Mouse (Mus musculus) limb, embryonic 11.5 days (tissue): ENCODE data around the gene Bmpr1b. TPM values are rescaled to one million over a fixed set of nuclear protein-coding genes. Genes with fewer than 3 reads are reported as not detected.
A peak's percentile ranks its signal among the peaks of the same experiment; 100 is the strongest.
"Not testable (repeated sequence)": the region's sequence is repeated elsewhere in the genome, so short reads cannot be mapped to it uniquely, and the experiment has no call there.

ENCODE experiments used
- ATAC-seq: fragments of 200-750 bp; cut with Nextera tagmentation; 2 replicates; pipeline ENCODE4 v1.8.0; 2017; ENCODE audit warnings: low read depth; ENCODE audit not compliant: insufficient number of reproducible peaks, low FRiP score, low TSS enrichment
- DNase-seq: peaks from one replicate; pipeline ENCODE4 v3.0.0-alpha.2; 2015; ENCODE audit warnings: low spot score
- H3K27ac ChIP-seq: fragments of 300-500 bp; sonication (generic); replicated peaks from 2 replicates; pipeline ENCODE4 v1.5.1; 2014; ENCODE audit warnings: low read depth, mild to moderate bottlenecking, low read length
- H3K27me3 ChIP-seq: fragments of 300-500 bp; sonication (generic); 2 replicates; pipeline ENCODE4 v1.6.1; 2014; ENCODE audit warnings: mild to moderate bottlenecking, low read length, mixed read lengths; ENCODE audit not compliant: control insufficient read depth, insufficient read depth
- H3K36me3 ChIP-seq: fragments of 300-500 bp; sonication (generic); 2 replicates; pipeline ENCODE4 v1.6.1; 2014; ENCODE audit warnings: mild to moderate bottlenecking, low read length, moderate library complexity, mixed read lengths; ENCODE audit not compliant: control insufficient read depth, insufficient read depth
- H3K4me1 ChIP-seq: fragments of 300-500 bp; sonication (generic); 2 replicates; pipeline ENCODE4 v1.6.1; 2014; ENCODE audit warnings: low read length, mixed read lengths; ENCODE audit not compliant: control insufficient read depth, insufficient read depth
- H3K4me2 ChIP-seq: fragments of 300-500 bp; sonication (generic); 2 replicates; pipeline ENCODE4 v1.6.1; 2014; ENCODE audit warnings: low read depth, mild to moderate bottlenecking, moderate library complexity; ENCODE audit not compliant: severe bottlenecking
- H3K4me3 ChIP-seq: fragments of 300-500 bp; sonication (generic); 2 replicates; pipeline ENCODE4 v1.5.1; 2014; ENCODE audit warnings: low read depth, low read length
- H3K9ac ChIP-seq: fragments of 300-500 bp; sonication (generic); 2 replicates; pipeline ENCODE4 v1.6.1; 2014; ENCODE audit warnings: mild to moderate bottlenecking, low read length
- H3K9me3 ChIP-seq: fragments of 300-500 bp; sonication (generic); 2 replicates; pipeline ENCODE4 v1.6.1; 2016; ENCODE audit warnings: low read length; ENCODE audit not compliant: control insufficient read depth
- WGBS: fragments of 180-500 bp; shearing (Covaris S2); extraction: QIAGEN DNeasy Blood & Tissue Kit; methylation state at CpG from one replicate; pipeline ENCODE4 v1.1.7; 2014; 5-methylcytosine and 5-hydroxymethylcytosine counted together
- polyA plus RNA-seq: library from polyadenylated mRNA; unstranded; fragments of >200 nt; fragmentation: Nextera tagmentation; extraction: Ambion mirVana; gene quantifications from 2 replicates; pipeline ENCODE4 v1.2.1, GENCODE M21; 2014

The Bmpr1b gene
- 12.0 and 12.2 TPM in 2 replicates for polyA plus RNA-seq

- Histone ChIP-seq H3K36me3 (no peaks in the 10 kb centered on the region), H3K4me2 (peak within 1 kb of the TSS; percentile 80), H3K9ac (peak within 1 kb of the TSS; percentile 85), H3K4me1 (no peaks in the 10 kb centered on the region), H3K27me3 (peaks cover 7% of the 10 kb centered on the region; the same call in 1 of the 2 replicates), H3K4me3 (peak within 1 kb of the TSS; percentile 63), H3K9me3 (no peaks in the 10 kb centered on the region), H3K27ac (peak within 1 kb of the TSS; percentile 57; the same call in 1 of the 2 replicates)
- DNase-seq (peak; percentile 89), ATAC-seq (peak; percentile 76)
- under 1% methylated on average over 64 of the region's 65 CpGs for WGBS
These were observed at the start of gene Bmpr1b for GRCm38 (mm10) chr3:142168863-142169521. Bmpr1b (minus strand) TSS chr3:142169425.

- Histone ChIP-seq H3K36me3 (no peaks in the 10 kb centered on the region), H3K9ac (no peak overlapping the region), H3K4me2 (no peak overlapping the region), H3K27ac (no peak overlapping the region), H3K4me1 (peaks cover 8% of the 10 kb centered on the region), H3K27me3 (no peaks in the 10 kb centered on the region), H3K4me3 (no peak overlapping the region), H3K9me3 (no peaks in the 10 kb centered on the region)
- 10% methylated on average over 2 of the region's 2 CpGs for WGBS
- DNase-seq = no peak
- peak; percentile 60; the same call in 1 of the 2 replicates for ATAC-seq
These were observed 43.6 kb upstream of the Bmpr1b start for GRCm38 (mm10) chr3:142212821-142213220.

- WGBS = 25% methylated on average over 3 of the region's 3 CpGs
- DNase-seq (no peak), ATAC-seq (no peak)
- no peaks in the 10 kb centered on the region for H3K36me3 ChIP-seq
- no peak overlapping the region for H3K4me3 ChIP-seq
- H3K9me3 ChIP-seq = no peaks in the 10 kb centered on the region
- no peak overlapping the region for H3K27ac ChIP-seq
- H3K27me3 ChIP-seq = no peaks in the 10 kb centered on the region
- H3K4me2 ChIP-seq = no peak overlapping the region
- no peak overlapping the region for H3K9ac ChIP-seq
- H3K4me1 ChIP-seq = peaks cover 8% of the 10 kb centered on the region
These were observed 43.0 kb upstream of the Bmpr1b start for GRCm38 (mm10) chr3:142212186-142212585.

GRCm38 (mm10) chr3:142209981-142210380 lies 40.8 kb upstream of the Bmpr1b start:
- 59% methylated on average over 6 of the region's 6 CpGs for whole genome bisulfite sequencing
- Histone ChIP-seq H3K4me1 (peaks cover 8% of the 10 kb centered on the region), H3K4me2 (no peak overlapping the region), H3K4me3 (no peak overlapping the region), H3K36me3 (no peaks in the 10 kb centered on the region), H3K27ac (no peak overlapping the region), H3K27me3 (no peaks in the 10 kb centered on the region), H3K9me3 (no peaks in the 10 kb centered on the region), H3K9ac (no peak overlapping the region)
- DNase-seq = no peak
- no peak for ATAC-seq

- 89% methylated on average over 11 of the region's 11 CpGs for WGBS
- Histone ChIP-seq H3K27me3 (no peaks in the 10 kb centered on the region), H3K4me2 (no peak overlapping the region), H3K36me3 (no peaks in the 10 kb centered on the region), H3K9ac (no peak overlapping the region), H3K4me1 (peaks cover 8% of the 10 kb centered on the region), H3K9me3 (no peaks in the 10 kb centered on the region), H3K4me3 (no peak overlapping the region), H3K27ac (no peak overlapping the region)
- no peak for ATAC-seq
- no peak for DNase-seq
These were observed 39.8 kb upstream of the Bmpr1b start for GRCm38 (mm10) chr3:142209057-142209456.

GRCm38 (mm10) chr3:142207488-142207887 lies 38.3 kb upstream of the Bmpr1b start:
- Histone ChIP-seq H3K27ac (no peak overlapping the region), H3K9me3 (no peaks in the 10 kb centered on the region), H3K4me3 (no peak overlapping the region), H3K4me2 (no peak overlapping the region), H3K36me3 (no peaks in the 10 kb centered on the region), H3K4me1 (peaks cover 5% of the 10 kb centered on the region), H3K9ac (no peak overlapping the region), H3K27me3 (no peaks in the 10 kb centered on the region)
- 92% methylated on average over 6 of the region's 6 CpGs for WGBS
- no peak for DNase-seq
- ATAC-seq = no peak

- ATAC-seq (no peak), DNase-seq (no peak)
- Histone ChIP-seq H3K4me2 (no peak overlapping the region), H3K27ac (no peak overlapping the region), H3K4me3 (no peak overlapping the region), H3K9me3 (no peaks in the 10 kb centered on the region), H3K4me1 (peaks cover 5% of the 10 kb centered on the region), H3K36me3 (no peaks in the 10 kb centered on the region), H3K27me3 (no peaks in the 10 kb centered on the region), H3K9ac (no peak overlapping the region)
- WGBS = 26% methylated on average over 3 of the region's 3 CpGs
These were observed 37.1 kb upstream of the Bmpr1b start for GRCm38 (mm10) chr3:142206316-142206715.

- 84% methylated on average over 8 of the region's 8 CpGs for WGBS
- H3K4me1 ChIP-seq = no peaks in the 10 kb centered on the region
- no peak overlapping the region for H3K4me2 ChIP-seq
These were observed 26.9 kb upstream of the Bmpr1b start for GRCm38 (mm10) chr3:142196142-142196541.

GRCm38 (mm10) chr3:142191627-142192026 lies 22.4 kb upstream of the Bmpr1b start:
- H3K4me1 ChIP-seq, H3K27me3 ChIP-seq, H3K4me3 ChIP-seq, H3K9ac ChIP-seq, H3K36me3 ChIP-seq, H3K27ac ChIP-seq, ATAC-seq, H3K9me3 ChIP-seq, H3K4me2 ChIP-seq: not testable (repeated sequence)
- DNase-seq = peak; percentile 10

More at GRCm38 (mm10) chr3:142196142-142196541, 26.9 kb upstream of the Bmpr1b start:
- no peaks in the 10 kb centered on the region for H3K9me3 ChIP-seq
- DNase-seq (peak; percentile 21), ATAC-seq (no peak)
- no peaks in the 10 kb centered on the region for H3K36me3 ChIP-seq
- no peak overlapping the region for H3K27ac ChIP-seq
- H3K4me3 ChIP-seq = no peak overlapping the region
- no peaks in the 10 kb centered on the region for H3K27me3 ChIP-seq
- no peak overlapping the region for H3K9ac ChIP-seq
